Mouse (Mus musculus) cerebellum, adult 18-20 months (tissue): ENCODE measurements at regions not wholly inside any gene's neighbourhood (a gene's known extent, or its start where the extent isn't known, plus 50 kb on each side); places are given as distances from the start of the nearest gene placed in this dataset.

Experiments
- DNase-seq, 2 experiments: peaks; one replicate each; pipeline ENCODE4 v3.0.0; 2021

- no peak for DNase-seq
These were observed 62.0 kb upstream of the Dlg1 start for GRCm38 (mm10) chr16:31601278-31601677.

GRCm38 (mm10) chr16:31603185-31603584 is 60.1 kb upstream of the Dlg1 start:
- no peak for DNase-seq

- no peak for DNase-seq
These were observed 56.7 kb upstream of the Dlg1 start for GRCm38 (mm10) chr16:31606389-31607177.

- no peak for DNase-seq
These were observed 54.3 kb upstream of the Dlg1 start for GRCm38 (mm10) chr16:31608964-31609363.

- DNase-seq, result no peak
These were observed 53.7 kb upstream of the Dlg1 start for GRCm38 (mm10) chr16:31609394-31610172.
